Mouse (Mus musculus) kidney, embryonic 14.5 days (tissue): ENCODE results near the gene Radil. TPM values are rescaled to one million over a fixed set of nuclear protein-coding genes. Genes with fewer than 3 reads are reported as not detected.

Experiments used
- ATAC-seq: fragments of 200-750 bp; cut with Nextera tagmentation; 2 replicates; pipeline ENCODE4 v1.8.0; 2017; ENCODE audit warnings: moderate number of reproducible peaks, mild to moderate bottlenecking, moderate TSS enrichment, moderate library complexity; ENCODE audit not compliant: low FRiP score, low TSS enrichment
- H3K27ac ChIP-seq: fragments of 300-500 bp; sonication (generic); 2 replicates; pipeline ENCODE4 v1.5.1; 2014; ENCODE audit warnings: low read depth, mild to moderate bottlenecking, low read length, moderate library complexity, mixed read lengths
- H3K27me3 ChIP-seq: fragments of 300-500 bp; sonication (generic); 2 replicates; pipeline ENCODE4 v1.6.1; 2014; ENCODE audit warnings: mild to moderate bottlenecking, low read length; ENCODE audit not compliant: control insufficient read depth, insufficient read depth
- H3K36me3 ChIP-seq: fragments of 300-500 bp; sonication (generic); 2 replicates; pipeline ENCODE4 v1.6.1; 2014; ENCODE audit warnings: low read length, mixed read lengths; ENCODE audit not compliant: control insufficient read depth, insufficient read depth
- H3K4me1 ChIP-seq: fragments of 300-500 bp; sonication (generic); 2 replicates; pipeline ENCODE4 v1.6.1; 2014; ENCODE audit warnings: low read length, mixed read lengths; ENCODE audit not compliant: control insufficient read depth, insufficient read depth
- H3K4me2 ChIP-seq: fragments of 300-500 bp; sonication (generic); replicated peaks from 2 replicates; pipeline ENCODE4 v1.6.1; 2014; ENCODE audit warnings: low read depth, mild to moderate bottlenecking, low read length
- H3K4me3 ChIP-seq: fragments of 300-500 bp; sonication (generic); 2 replicates; pipeline ENCODE4 v1.5.1; 2014; ENCODE audit warnings: mild to moderate bottlenecking, low read length
- H3K9ac ChIP-seq: fragments of 300-500 bp; sonication (generic); 2 replicates; pipeline ENCODE4 v1.6.1; 2014; ENCODE audit warnings: low read depth, mild to moderate bottlenecking, low read length, moderate library complexity
- H3K9me3 ChIP-seq: fragments of 300-500 bp; sonication (generic); 2 replicates; pipeline ENCODE4 v1.6.1; 2016; ENCODE audit warnings: low read length; ENCODE audit not compliant: control insufficient read depth
- WGBS: fragments of 180-500 bp; shearing (Covaris S2); extraction: QIAGEN DNeasy Blood & Tissue Kit; methylation state at CpG from one replicate; pipeline ENCODE4 v1.1.7; 2014; 5-methylcytosine and 5-hydroxymethylcytosine counted together
- polyA plus RNA-seq: library from polyadenylated mRNA; unstranded; fragments of >200 nt; fragmentation: Nextera tagmentation; extraction: Ambion mirVana; gene quantifications from 2 replicates; pipeline ENCODE4 v1.2.1, GENCODE M21; 2014

The Radil gene
- polyA plus RNA-seq, 1 experiment from 2014 or later = 1.7 TPM

DNA sequence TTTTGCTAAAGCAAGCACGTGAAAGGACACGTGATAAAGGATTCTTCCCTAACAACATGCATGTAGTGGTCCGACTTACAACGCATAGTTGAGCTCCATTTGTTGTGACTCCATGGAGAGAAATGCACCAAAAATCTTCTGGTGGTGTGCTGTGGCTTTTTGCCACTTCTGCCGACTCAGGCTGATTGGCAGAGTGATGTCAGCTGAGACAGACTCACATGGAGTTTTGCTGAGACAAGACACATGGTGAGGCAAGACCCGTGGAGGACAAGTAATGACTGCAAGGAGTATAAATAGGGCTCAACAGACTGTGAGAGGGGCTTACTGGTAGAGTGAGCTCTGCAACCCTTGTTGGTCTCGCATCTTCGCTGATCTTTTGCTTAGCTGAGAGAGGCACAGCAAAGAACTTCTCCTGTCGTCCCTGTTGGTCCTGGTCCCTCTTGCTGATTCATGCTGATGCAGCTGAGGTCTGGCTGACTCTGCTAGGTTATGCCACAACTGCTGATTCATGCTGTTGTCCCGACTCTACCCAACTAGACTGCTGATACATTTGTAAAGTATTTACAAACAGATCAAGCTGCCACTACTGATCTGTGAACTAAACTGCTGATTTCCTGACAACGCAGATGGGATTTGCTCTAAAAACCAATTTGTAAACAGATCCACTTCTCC lies 29.6 kb downstream of the Radil start:
- WGBS = 86% methylated on average over 11 of the region's 11 CpGs

DNA sequence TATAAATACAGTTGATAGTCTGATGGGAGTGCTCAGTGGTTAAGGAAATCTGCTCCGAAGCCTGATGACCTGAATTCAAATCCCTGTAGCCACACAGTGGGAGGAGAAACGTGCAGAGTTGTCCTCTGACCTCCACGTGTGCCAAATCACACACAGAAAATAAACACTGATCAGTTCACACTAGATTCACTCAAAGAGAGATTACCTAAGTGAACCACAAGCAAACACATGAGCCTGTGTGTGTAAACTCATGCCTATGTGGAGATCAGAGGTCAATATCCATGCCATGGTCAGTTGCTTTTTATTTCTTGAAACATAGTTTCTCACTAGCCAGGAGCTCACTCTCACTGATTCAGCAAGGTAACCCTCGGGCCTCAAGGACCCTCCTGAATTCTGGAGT lies 30.5 kb downstream of the Radil start:
- Histone ChIP-seq H3K9ac (no peak overlapping the region), H3K4me3 (no peak overlapping the region), H3K27me3 (no peaks in the 10 kb centered on the region), H3K27ac (no peak overlapping the region), H3K4me1 (no peaks in the 10 kb centered on the region), H3K36me3 (no peaks in the 10 kb centered on the region), H3K9me3 (no peaks in the 10 kb centered on the region), H3K4me2 (no peak overlapping the region)
- 73% methylated on average over 4 of the region's 4 CpGs for WGBS
- ATAC-seq = no peak

More for the DNA sequence above, 29.6 kb downstream of the Radil start:
- Histone ChIP-seq H3K9me3 (no peaks in the 10 kb centered on the region), H3K27me3 (no peaks in the 10 kb centered on the region), H3K36me3 (no peaks in the 10 kb centered on the region), H3K27ac (no peak overlapping the region), H3K4me2 (no peak overlapping the region), H3K4me1 (no peaks in the 10 kb centered on the region), H3K9ac (no peak overlapping the region), H3K4me3 (no peak overlapping the region)
- no peak for ATAC-seq

DNA sequence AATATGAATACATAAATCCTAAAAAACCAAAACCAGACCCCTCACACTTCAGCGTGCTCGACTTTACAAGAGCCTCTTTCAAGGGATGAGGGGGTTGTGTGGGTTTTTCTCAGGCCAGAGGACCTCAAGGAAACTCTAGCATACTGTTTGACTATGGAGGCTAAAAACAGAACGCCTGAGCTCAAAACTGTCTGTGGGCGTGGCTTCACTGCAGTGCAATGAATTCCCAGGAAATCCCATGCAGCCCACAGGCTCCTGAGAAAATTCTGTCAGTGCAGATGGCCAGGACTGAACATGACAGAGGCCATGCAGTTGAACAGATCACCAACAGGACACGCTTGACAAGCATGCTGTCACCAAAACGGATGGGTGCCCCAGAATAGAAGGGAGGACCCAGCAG lies 31.9 kb downstream of the Radil start:
- H3K27me3 ChIP-seq = no peaks in the 10 kb centered on the region
- no peaks in the 10 kb centered on the region for H3K9me3 ChIP-seq
- H3K36me3 ChIP-seq = no peaks in the 10 kb centered on the region
- H3K4me3 ChIP-seq = no peak overlapping the region
- H3K4me2 ChIP-seq = no peak overlapping the region
- no peak overlapping the region for H3K27ac ChIP-seq
- no peak; the same call in 1 of the 2 replicates for ATAC-seq
- no peaks in the 10 kb centered on the region for H3K4me1 ChIP-seq
- no peak overlapping the region for H3K9ac ChIP-seq
- WGBS = 63% methylated on average over 6 of the region's 6 CpGs

DNA sequence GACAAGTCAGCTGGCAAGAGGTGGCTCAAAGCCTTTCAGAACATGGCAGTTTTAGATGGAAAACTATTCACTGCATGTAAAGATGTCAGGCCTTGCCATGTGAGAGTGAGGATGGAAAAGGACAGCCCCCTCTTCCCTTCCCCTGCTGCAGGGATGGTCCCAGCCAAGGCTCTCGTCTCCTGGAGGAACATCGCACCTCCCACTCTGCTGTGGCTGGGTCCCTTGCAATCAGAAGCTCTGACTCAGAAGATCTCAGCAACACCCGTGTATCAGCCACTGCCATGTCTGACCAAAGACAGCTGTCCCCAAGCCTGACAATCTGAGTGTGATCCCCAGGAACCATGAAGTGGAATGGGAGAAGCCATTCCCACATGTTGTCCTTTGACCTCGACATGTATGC lies 38.8 kb downstream of the Radil start:
- no peak overlapping the region for H3K4me2 ChIP-seq
- 0 out of 2 replicates have a peak, but pooled peaks cover 4% of the 10 kb centered on the region for H3K4me1 ChIP-seq
- H3K27ac ChIP-seq = no peak overlapping the region
- ATAC-seq = no peak
- no peak overlapping the region for H3K9ac ChIP-seq
- no peaks in the 10 kb centered on the region for H3K9me3 ChIP-seq
- H3K36me3 ChIP-seq = no peaks in the 10 kb centered on the region
- H3K4me3 ChIP-seq = no peak overlapping the region
- no peaks in the 10 kb centered on the region for H3K27me3 ChIP-seq
- 79% methylated on average over 4 of the region's 4 CpGs for WGBS

DNA sequence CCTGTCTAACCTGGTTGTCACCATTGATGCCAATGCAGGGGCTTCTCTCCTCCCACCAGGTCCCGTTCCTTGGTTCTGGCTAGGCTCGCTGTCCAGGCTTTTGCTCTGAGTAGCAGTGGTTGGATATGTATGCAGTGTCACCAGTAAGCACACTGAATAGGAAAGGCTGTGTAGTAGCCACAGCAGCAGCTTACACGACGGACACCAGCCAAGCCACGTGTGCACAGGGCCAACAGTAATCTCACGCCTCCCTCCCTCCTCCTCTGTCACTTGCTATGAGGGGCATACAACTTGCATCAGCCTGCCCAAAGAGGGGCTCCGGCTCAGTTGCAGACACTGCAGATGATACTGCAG lies 40.9 kb downstream of the Radil start:
- no peak overlapping the region for H3K27ac ChIP-seq

DNA sequence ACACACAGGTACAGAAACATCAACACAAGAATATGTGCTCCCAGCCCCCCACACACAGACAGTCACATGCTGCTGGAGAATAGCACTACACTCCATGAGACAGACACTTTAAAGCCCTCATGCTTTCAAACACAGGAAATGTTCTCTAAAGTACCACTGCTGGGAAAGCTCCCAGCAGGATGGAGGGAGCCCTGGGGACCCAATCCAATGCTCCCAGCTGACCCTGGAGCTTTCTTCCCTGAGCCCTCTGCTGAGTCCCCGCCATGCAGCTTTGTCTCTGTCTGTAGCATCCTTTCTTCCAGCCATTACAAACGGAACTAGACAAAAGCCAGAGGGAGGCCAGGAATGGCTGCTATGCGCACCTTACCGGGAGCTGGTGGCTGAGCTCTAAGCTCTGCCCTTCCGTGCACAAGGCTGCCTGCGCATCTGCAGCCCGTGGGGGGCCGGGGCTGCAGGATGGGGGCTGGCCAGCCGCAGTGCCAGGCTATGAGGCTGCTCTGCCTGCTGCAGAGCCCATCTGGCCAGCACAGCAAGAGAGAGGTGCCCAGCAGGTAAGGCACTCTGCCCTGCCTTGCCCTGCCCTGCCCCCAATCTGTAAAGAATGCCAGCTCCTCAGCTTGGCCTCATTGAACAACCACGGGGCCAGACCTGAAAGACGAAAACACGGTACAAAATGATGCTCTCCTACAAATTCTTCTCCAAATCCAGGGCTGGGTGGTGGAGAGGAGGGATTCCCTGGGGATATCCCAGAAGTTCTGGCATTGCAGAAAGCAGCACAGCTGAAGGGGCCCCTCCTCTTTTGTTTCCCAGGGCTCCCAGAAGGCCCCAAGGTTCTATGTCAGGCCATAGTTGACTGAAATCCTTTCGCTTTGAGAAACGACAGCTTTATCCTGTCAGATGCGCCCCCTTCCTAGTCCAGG lies 41.5 kb downstream of the Radil start:
- WGBS = 25% methylated on average over 15 of the region's 15 CpGs
- no peak for ATAC-seq
- H3K9me3 ChIP-seq = no peaks in the 10 kb centered on the region
- H3K36me3 ChIP-seq = no peaks in the 10 kb centered on the region
- no peak overlapping the region for H3K27ac ChIP-seq
- peak overlapping the region; percentile 25; the same call in 1 of the 2 replicates for H3K9ac ChIP-seq
- no peaks in the 10 kb centered on the region for H3K27me3 ChIP-seq
- no peak overlapping the region for H3K4me3 ChIP-seq
- H3K4me2 ChIP-seq = no peak overlapping the region
- H3K4me1 ChIP-seq = 0 out of 2 replicates have a peak, but pooled peaks cover 4% of the 10 kb centered on the region

More for the DNA sequence above, 40.9 kb downstream of the Radil start:
- H3K27me3 ChIP-seq = no peaks in the 10 kb centered on the region
- ATAC-seq = no peak
- WGBS = 66% methylated on average over 7 of the region's 7 CpGs
- no peaks in the 10 kb centered on the region for H3K9me3 ChIP-seq
- no peaks in the 10 kb centered on the region for H3K36me3 ChIP-seq
- H3K4me1 ChIP-seq = 0 out of 2 replicates have a peak, but pooled peaks cover 4% of the 10 kb centered on the region
- no peak overlapping the region for H3K4me3 ChIP-seq
- no peak overlapping the region for H3K4me2 ChIP-seq
- no peak overlapping the region for H3K9ac ChIP-seq

DNA sequence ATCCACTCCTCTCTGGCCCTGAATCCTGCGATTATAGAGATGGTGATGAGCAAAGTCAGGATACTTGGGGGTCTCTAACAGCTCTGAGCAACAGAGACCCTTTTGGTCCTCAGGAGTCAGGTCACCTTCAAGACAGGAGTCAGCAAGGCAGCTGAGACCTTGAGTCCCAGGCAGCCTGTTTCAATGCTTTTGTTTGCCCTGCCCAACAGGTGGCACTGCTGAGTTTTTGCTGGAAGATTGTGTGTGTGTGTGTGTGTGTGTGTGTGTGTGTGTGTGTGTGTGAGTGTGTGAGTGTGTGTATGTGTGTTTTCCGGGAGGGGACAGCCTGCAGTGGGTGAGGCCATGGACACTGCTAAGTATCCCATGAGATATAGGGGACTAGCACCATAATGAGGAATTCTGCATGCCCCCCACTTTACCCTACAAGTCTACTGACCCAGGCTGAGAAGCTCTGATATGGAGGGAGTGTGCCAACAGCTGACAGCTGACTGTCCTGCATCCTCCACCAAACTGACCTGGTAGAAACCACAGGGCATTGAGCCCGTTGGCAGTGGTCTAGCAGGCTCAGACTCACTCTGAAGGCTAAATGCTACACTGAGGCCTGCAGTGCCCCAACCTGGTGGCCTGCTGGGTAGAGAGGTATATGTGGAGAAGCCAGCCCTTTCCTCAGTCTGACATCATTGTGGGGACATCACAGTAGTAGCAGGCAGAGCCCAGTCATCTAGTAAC lies 45.0 kb downstream of the Radil start:
- no peak for ATAC-seq
- H3K36me3 ChIP-seq = no peaks in the 10 kb centered on the region
- H3K27me3 ChIP-seq = no peaks in the 10 kb centered on the region
- no peaks in the 10 kb centered on the region for H3K9me3 ChIP-seq
- no peak overlapping the region for H3K27ac ChIP-seq
- peaks cover 9% of the 10 kb centered on the region; the same call in 1 of the 2 replicates for H3K4me1 ChIP-seq
- H3K4me3 ChIP-seq = no peak overlapping the region
- no peak overlapping the region for H3K4me2 ChIP-seq
- WGBS = 76% methylated on average over 3 of the region's 3 CpGs
- H3K9ac ChIP-seq = no peak overlapping the region

DNA sequence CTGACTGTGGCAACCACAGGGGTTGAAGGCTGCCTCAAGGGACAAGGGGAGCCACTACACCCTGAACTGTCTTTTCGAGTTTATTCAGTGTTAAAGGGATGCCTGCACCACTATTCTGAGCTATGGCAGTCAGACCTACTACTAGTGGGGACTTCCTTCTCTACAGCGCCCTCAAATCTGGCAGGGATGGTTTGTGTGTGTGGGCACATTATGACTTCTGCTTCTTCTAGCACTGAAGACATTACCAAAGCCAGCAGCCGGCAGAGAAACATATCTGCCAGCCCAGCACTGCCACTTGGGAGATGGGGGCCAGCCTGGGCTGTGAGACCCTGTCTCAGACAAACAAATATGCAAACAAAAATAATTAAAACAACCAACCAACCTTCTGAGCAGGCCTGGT lies 46.7 kb downstream of the Radil start:
- Histone ChIP-seq H3K36me3 (no peaks in the 10 kb centered on the region), H3K27ac (no peak overlapping the region), H3K4me2 (no peak overlapping the region), H3K4me3 (no peak overlapping the region), H3K27me3 (no peaks in the 10 kb centered on the region), H3K9ac (no peak overlapping the region), H3K9me3 (no peaks in the 10 kb centered on the region), H3K4me1 (peaks cover 12% of the 10 kb centered on the region)
- WGBS = 83% methylated on average over 3 of the region's 3 CpGs
- ATAC-seq = no peak
